Mouse (Mus musculus): ENCODE measurements around the gene Shd. TPM values are rescaled to one million over a fixed set of nuclear protein-coding genes. Genes with fewer than 3 reads are reported as not detected.
"Not testable (repeated sequence)": the region's sequence is repeated elsewhere in the genome, so short reads cannot be mapped to it uniquely, and the experiment has no call there.

The Shd gene
- polyA plus RNA-seq (2012; rRNA removed) = 122 and 127 TPM in 2 replicates

DNA sequence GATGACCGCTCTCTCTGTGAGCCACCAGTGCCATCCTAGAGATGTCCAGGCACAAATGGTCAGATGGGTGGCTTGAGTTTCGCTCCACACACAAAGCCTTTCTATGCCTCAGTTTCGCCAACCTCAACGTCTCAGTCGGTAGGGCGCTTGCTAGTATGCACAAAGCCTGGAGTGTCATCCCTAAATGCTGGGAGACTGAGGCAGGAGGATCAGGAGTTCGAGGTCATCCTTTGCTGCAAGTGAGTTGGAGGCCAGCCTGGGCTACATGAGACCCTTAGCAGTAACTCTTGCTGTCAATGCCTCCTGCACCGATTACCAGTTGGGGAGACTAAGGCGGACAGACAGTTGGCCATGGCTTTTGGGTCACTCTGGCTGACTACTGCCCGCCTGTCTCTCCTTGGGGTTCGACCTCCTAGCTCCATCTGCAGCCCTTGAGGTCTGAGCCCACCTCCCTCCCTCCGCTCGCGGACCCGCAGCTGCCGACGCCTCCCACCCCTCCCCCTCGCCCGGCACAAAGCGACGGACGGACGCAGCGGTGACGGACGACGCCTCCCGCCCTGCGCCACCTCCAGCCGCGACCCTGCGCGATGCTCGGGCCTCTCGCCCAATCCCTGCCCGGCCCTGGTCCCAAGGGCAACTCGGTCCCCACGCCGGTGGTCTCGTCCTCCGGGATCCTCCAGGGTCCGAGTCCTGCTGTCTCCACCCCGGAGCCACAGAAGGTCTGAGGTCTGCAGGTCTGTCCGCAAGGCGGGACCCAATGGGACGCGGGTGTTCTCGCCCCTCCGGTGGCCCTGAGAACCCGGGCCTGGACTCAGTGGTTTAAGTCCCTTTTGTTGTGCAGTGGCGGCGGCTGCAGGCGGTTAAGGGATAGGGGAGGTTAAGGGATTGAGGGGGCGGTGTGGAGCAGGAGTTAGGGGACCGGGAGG, at the start of gene Shd:
Gene Shd (plus strand): TSS at position 502 of the 926 bp plus-strand sequence.
- Histone ChIP-seq H3K4me1 (ENCODE audit: control insufficient read depth, insufficient read depth, low read length) (peaks cover 36% of the 10 kb centered on the region), H3K27ac (ENCODE audit: insufficient read depth, low read length) (peak within 1 kb of the TSS; percentile 51), H3K4me3 (replicated peaks; ENCODE audit: insufficient read depth, low read depth, low read length) (peak within 1 kb of the TSS; percentile 77), H3K27me3 (ENCODE audit: control insufficient read depth, insufficient read depth, low read length) (no peaks in the 10 kb centered on the region)
- 7% methylated on average over 55 of the region's 55 CpGs for WGBS
- TF ChIP-seq CTCF (IDR thresholded peaks at IDR 0.05; ENCODE audit: borderline replicate concordance, insufficient read depth, low read depth, low read length) = no peak
- TF ChIP-seq POLR2A (IDR thresholded peaks at IDR 0.05; ENCODE audit: borderline replicate concordance, insufficient read depth, low read length) = peak; percentile 46; the same call in 1 of the 2 replicates
- DNase-seq = peak; percentile 71 to 79

DNA sequence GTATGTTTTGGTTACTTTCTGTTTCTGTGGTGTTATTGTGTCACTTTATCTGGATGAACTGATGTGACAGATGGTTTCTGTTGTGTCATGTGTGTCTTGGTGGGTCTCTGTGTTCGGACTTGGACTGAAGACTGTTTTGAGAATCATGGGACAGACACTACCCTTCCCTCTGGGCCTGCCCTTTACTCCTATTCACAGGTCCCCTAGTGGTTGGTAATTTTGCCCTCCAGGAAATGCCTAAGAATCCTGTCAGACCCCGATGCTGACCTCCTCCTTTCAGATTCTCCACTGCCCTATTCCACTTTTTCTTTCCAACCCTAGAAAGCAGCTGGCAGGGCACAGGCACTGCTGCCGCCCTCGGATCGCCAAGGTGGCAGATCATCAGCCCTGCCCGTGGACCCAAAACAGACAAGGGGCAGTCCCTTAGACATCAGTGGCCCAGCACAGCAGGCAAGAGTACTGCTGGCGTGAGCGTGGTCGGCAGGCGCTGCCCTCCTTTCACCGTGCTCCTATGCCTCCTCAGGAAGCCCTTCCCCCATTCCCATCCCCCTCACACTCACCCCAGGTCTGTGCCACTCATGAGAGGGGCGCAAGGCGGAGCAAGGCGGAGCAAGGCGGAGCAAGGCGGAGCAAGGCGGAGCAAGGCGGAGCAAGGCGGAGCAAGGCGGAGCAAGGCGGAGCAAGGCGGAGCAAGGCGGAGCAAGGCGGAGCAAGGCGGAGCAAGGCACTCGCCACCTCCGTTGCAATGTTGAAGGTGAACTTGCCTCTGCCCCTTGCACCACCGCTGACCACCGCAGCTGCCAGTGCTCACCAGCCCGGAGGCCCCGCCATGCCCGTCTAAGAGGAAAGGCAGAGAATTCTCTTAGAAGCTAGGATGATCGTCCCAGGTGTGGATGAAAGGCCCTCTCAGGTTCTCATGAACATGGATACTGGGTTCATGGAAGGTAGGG, 38.4 kb upstream of the Shd start:
- WGBS = under 1% methylated on average over 33 of the region's 33 CpGs
- H3K27me3 ChIP-seq (ENCODE audit: control insufficient read depth, insufficient read depth, low read length) = no peaks in the 10 kb centered on the region
- H3K27ac ChIP-seq (ENCODE audit: insufficient read depth, low read length) = peak overlapping the region; percentile 55
- H3K4me1 ChIP-seq (ENCODE audit: control insufficient read depth, insufficient read depth, low read length) = no peaks in the 10 kb centered on the region
- H3K4me3 ChIP-seq (replicated peaks; ENCODE audit: insufficient read depth, low read depth, low read length) = peak overlapping the region; percentile 82
- TF ChIP-seq CTCF (IDR thresholded peaks at IDR 0.05; ENCODE audit: borderline replicate concordance, insufficient read depth, low read depth, low read length) (peak; percentile 19; the same call in 1 of the 2 replicates), POLR2A (IDR thresholded peaks at IDR 0.05; ENCODE audit: borderline replicate concordance, insufficient read depth, low read length) (peak; percentile 46; the same call in 1 of the 2 replicates)
- peak; percentile 71 for DNase-seq

DNA sequence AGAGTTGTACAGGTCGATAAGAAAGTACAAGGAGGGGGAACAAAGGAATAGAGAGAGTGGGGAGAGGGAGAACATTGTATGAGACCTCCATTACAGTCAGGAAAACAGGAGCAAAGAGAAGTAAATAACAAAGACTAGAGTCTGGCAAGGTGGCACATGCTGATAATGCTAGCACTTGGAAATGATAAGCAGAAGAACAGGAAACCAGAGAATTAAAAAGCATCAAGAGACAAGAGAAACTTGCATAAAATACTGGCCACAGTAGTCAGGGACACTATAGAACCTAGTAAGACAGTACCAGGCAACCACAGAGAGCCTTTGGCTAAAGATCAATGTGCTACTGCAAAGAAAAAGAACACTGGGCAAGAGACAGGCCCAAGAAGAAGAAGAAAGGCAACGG, 37.6 kb upstream of the Shd start:
- Histone ChIP-seq H3K4me3 (replicated peaks; ENCODE audit: insufficient read depth, low read depth, low read length) (peak overlapping the region; percentile 69), H3K4me1 (ENCODE audit: control insufficient read depth, insufficient read depth, low read length) (no peaks in the 10 kb centered on the region), H3K27ac (ENCODE audit: insufficient read depth, low read length) (no peak overlapping the region), H3K27me3 (ENCODE audit: control insufficient read depth, insufficient read depth, low read length) (no peaks in the 10 kb centered on the region)
- DNase-seq = no peak
- TF ChIP-seq CTCF (IDR thresholded peaks at IDR 0.05; ENCODE audit: borderline replicate concordance, insufficient read depth, low read depth, low read length) (no peak), POLR2A (IDR thresholded peaks at IDR 0.05; ENCODE audit: borderline replicate concordance, insufficient read depth, low read length) (no peak)
- WGBS = 66% methylated on average over 2 of the region's 2 CpGs

DNA sequence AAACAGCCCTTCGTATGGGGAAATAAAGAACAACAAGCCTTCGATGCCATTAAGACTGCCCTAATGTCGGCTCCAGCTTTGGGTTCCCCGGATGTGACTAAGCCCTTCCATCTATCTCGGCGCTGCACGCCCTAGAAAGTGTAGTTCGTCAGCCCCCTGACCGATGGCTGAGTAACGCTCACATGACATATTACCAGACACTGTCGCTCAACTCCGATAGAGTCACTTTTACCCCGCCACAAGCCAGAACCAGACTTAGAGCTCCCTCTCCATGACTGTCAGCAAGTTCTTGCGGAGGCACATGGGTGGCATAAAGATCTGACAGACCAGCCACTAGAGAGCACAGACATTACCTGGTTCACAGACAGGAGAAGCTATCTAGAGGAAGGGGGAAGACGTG, 37.1 kb upstream of the Shd start:
- Histone ChIP-seq H3K27me3 (ENCODE audit: control insufficient read depth, insufficient read depth, low read length) (no peaks in the 10 kb centered on the region), H3K4me1 (ENCODE audit: control insufficient read depth, insufficient read depth, low read length) (no peaks in the 10 kb centered on the region), H3K4me3 (replicated peaks; ENCODE audit: insufficient read depth, low read depth, low read length) (no peak overlapping the region), H3K27ac (ENCODE audit: insufficient read depth, low read length) (no peak overlapping the region)
- DNase-seq = no peak
- WGBS = 96% methylated on average over 15 of the region's 15 CpGs
- TF ChIP-seq POLR2A (IDR thresholded peaks at IDR 0.05; ENCODE audit: borderline replicate concordance, insufficient read depth, low read length) (no peak), CTCF (IDR thresholded peaks at IDR 0.05; ENCODE audit: borderline replicate concordance, insufficient read depth, low read depth, low read length) (no peak)

DNA sequence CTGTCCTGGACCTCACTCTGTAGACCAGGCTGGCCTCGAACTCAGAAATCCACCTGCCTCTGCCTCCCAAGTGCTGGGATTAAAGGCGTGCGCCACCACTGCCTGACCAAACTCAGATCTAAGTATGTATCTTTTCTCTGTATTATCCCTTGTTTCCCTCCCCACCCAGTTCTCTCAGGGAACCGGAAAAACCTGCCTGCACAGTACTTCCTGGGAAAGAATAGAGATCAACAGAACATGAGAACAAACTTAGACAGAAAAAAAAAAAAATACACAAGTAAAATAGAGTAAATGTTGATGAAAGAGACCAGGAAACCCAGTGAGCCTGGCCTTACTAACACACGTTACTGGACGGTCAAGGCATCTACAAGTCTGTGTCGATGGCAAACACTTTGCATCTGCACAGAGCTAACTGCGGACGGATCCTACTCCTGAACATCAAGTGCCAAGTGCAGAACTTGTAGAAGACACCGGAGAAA, 25.8 kb upstream of the Shd start:
- 26% methylated on average over 10 of the region's 10 CpGs for WGBS
- DNase-seq; H3K27me3 ChIP-seq (ENCODE audit: control insufficient read depth, insufficient read depth, low read length); H3K4me1 ChIP-seq (ENCODE audit: control insufficient read depth, insufficient read depth, low read length): not testable (repeated sequence)
- Histone ChIP-seq H3K4me3 (replicated peaks; ENCODE audit: insufficient read depth, low read depth, low read length) (peak overlapping the region; percentile 51), H3K27ac (ENCODE audit: insufficient read depth, low read length) (peak overlapping the region; percentile 95)

DNA sequence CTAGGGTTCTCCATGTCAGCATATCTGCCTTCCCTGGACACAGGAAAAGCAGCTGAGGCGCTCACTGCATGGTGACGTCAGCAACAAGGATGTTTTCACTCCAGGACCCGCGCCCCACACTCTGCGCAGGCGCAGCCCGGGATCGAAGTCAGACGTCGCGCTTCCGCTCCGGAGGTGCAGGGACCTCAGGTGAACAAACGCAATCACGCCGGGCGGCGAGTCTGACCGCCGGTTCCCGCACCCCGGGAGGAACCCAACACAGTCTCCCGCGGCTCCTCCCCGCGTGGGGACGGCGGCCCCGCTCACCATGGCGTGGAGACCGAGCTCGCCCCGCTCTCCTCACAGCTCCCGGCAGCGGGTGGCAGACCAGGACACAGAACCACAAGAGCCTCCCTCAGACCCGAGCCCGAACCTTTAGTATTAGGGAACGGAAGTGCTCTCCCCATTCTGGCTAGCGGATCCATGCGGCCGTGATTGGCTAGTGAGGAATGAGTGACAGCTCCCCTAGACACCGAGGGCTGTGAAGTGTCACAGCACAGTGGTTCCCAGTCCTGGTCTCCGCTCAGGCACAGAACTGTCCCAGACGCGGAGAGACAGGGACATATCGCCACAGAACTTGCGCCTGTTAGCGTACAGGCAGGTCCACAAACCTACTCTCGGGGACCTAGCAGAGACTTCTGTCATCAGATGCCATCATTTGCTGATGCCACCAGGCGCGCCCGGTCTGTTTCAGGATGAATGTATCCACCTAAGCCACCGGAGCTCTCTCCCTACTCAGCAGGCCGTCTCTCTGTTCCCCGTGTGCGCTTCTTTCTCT, 25.2 kb upstream of the Shd start:
- peak overlapping the region; percentile 95 for H3K27ac ChIP-seq (ENCODE audit: insufficient read depth, low read length)
- peak overlapping the region; percentile 71 for H3K4me3 ChIP-seq (replicated peaks; ENCODE audit: insufficient read depth, low read depth, low read length)
- peak; percentile 96 to 98 for DNase-seq
- H3K27me3 ChIP-seq (ENCODE audit: control insufficient read depth, insufficient read depth, low read length); H3K4me1 ChIP-seq (ENCODE audit: control insufficient read depth, insufficient read depth, low read length): not testable (repeated sequence)
- under 1% methylated on average over 56 of the region's 56 CpGs for WGBS
- TF ChIP-seq POLR2A (IDR thresholded peaks at IDR 0.05; ENCODE audit: borderline replicate concordance, insufficient read depth, low read length) = peak; percentile 83

DNA sequence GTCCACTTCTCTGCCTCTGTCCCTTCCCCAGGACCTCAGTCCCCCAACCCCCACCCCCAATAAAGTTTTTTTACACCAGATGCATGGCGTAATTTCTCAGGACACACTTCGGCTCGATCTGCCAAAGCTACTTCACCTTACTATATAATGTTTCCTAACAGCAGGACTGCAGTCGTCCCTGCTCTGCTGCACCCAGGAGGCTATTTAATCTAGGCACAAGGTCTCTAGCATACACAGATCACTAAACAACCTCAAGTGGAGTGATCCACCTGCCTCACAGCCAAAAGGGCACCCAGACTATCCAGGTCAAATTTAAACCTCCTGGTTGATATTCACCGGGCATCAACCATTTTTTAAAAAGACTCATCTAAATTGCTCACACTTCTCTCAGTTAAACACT, 24.6 kb upstream of the Shd start:
- TF ChIP-seq CTCF (IDR thresholded peaks at IDR 0.05; ENCODE audit: borderline replicate concordance, insufficient read depth, low read depth, low read length) (no peak), POLR2A (IDR thresholded peaks at IDR 0.05; ENCODE audit: borderline replicate concordance, insufficient read depth, low read length) (no peak)
- H3K4me1 ChIP-seq (ENCODE audit: control insufficient read depth, insufficient read depth, low read length) = no peaks in the 10 kb centered on the region
- peak overlapping the region; percentile 71 for H3K4me3 ChIP-seq (replicated peaks; ENCODE audit: insufficient read depth, low read depth, low read length)
- no peaks in the 10 kb centered on the region for H3K27me3 ChIP-seq (ENCODE audit: control insufficient read depth, insufficient read depth, low read length)
- DNase-seq = peak; percentile 26 to 44
- 17% methylated on average over 5 of the region's 5 CpGs for WGBS
- H3K27ac ChIP-seq (ENCODE audit: insufficient read depth, low read length) = peak overlapping the region; percentile 93
